Mouse (Mus musculus): ENCODE measurements around the gene Csf2rb2. TPM values are rescaled to one million over a fixed set of nuclear protein-coding genes. Genes with fewer than 3 reads are reported as not detected.

Csf2rb2 gene
- total and polyA plus RNA-seq, 3 experiments: 14.8 to 56.5 (median 21.6) TPM

GRCm38 (mm10) chr15:78244695-78245492, 60.6 kb downstream of the Csf2rb2 start, which contains the start of gene Ncf4 (continued):
- TF ChIP-seq UBTF (IDR thresholded peaks at IDR 0.05; ENCODE audit: low read depth, low read length) (peak; percentile 76), ZKSCAN1 (IDR thresholded peaks at IDR 0.05; ENCODE audit: borderline replicate concordance, low read depth, low read length) (peak; percentile 85), POLR2AphosphoS2 (IDR thresholded peaks at IDR 0.05; ENCODE audit: low read depth, low read length) (no peak; the same call in 1 of the 2 replicates), SMC3 (IDR thresholded peaks at IDR 0.05; ENCODE audit: low read depth, low read length) (no peak; the same call in 1 of the 2 replicates), CTCF (conservative IDR thresholded peaks at IDR 0.05 in 1 of 2, IDR thresholded peaks at IDR 0.05 in 1 of 2; ENCODE audit: low read depth in 2 of 2, low read length in 2 of 2) (no peak), HCFC1 (IDR thresholded peaks at IDR 0.05; ENCODE audit: low read depth, low read length) (peak; percentile 49; the same call in 1 of the 2 replicates)

DNA sequence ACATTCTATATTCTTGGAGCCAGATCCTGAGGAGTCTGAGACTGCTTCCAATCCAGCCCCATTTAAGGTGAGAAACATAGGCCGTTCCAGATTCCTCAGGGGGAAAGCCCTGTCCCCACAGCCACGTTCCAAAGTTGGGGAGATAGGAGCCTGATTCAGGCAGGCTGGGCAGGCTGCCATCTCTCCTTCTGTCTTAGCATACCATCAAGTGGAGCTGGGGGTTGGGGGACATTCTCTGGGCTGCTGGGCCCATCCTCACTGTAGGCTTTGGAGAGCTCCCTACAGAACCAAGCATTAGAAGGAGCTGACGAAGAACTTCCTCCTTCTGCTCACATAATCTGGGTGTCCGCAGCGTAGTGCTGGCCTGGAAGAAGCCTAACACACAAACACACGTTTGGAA, 61.7 kb downstream of the Csf2rb2 start:
- Histone ChIP-seq H3K27ac (ENCODE audit: insufficient read depth, low read depth) (peak overlapping the region; percentile 98), H3K9ac (ENCODE audit: insufficient read depth, low read depth) (peak overlapping the region; percentile 44), H3K9me3 (replicated peaks; ENCODE audit: low read length) (no peaks in the 10 kb centered on the region), H3K36me3 (replicated peaks in 1 of 2; ENCODE audit: control insufficient read depth in 1 of 2, insufficient read depth in 1 of 2, low read length in 1 of 2) (peaks cover 3 to 4% of the 10 kb centered on the region in 2 experiments), H3K4me1 (ENCODE audit: control insufficient read depth in 1 of 2, insufficient read depth in 2 of 2) (peaks cover 45 to 63% of the 10 kb centered on the region in 2 experiments), H3K79me2 (replicated peaks; ENCODE audit: control insufficient read depth, extremely low read depth, insufficient read depth, poor library complexity, severe bottlenecking) (peaks cover 14% of the 10 kb centered on the region; the same call in 1 of the 2 replicates), H3K4me2 (ENCODE audit: insufficient read depth, low read depth, poor library complexity, severe bottlenecking) (peak overlapping the region; percentile 52), H3K4me3 (replicated peaks in 1 of 3; ENCODE audit: low read depth in 2 of 3, low read length in 2 of 3, poor library complexity in 1 of 3) (peak overlapping the region in 2 of 3 experiments; percentile 0 to 63), H3K27me3 (replicated peaks) (no peaks in the 10 kb centered on the region)
- dilution Hi-C loops (cut with MboI; ENCODE audit: extremely low pct_ligation_motif_present, extremely low pct_unique_long_range_greater_than_20kb, low sequenced_read_pairs): no loop called here
- in situ Hi-C loops (cut with MboI; ENCODE audit: low pct_ligation_motif_present, low pct_unique_long_range_greater_than_20kb, low sequenced_read_pairs): loop anchor here (10.0 kb wide), 1 partner anchor 269 kb away; the partner anchor contains the start of gene Eif3d
- DNase-seq (ENCODE audit: extremely low read depth): no peak
- no peak for TF ChIP-seq CHD1 (IDR thresholded peaks at IDR 0.05; ENCODE audit: low read depth, low read length)
- TF ChIP-seq ZMIZ1 (IDR thresholded peaks at IDR 0.05; ENCODE audit: low read depth, low read length): 0 out of 2 replicates have a peak, but pooled peaks have one; percentile 36
- TF ChIP-seq MAX (IDR thresholded peaks at IDR 0.05; ENCODE audit: low read length): peak; percentile 12; the same call in 1 of the 2 replicates
- no peak for TF ChIP-seq E2F4 (IDR thresholded peaks at IDR 0.05; ENCODE audit: insufficient replicate concordance, low read depth, low read length)
- no peak for TF ChIP-seq JUND (conservative IDR thresholded peaks at IDR 0.05; ENCODE audit: low read depth, low read length)
- 0 out of 2 replicates have a peak, but pooled peaks have one; percentile 19 for TF ChIP-seq MEF2A (IDR thresholded peaks at IDR 0.05; ENCODE audit: borderline replicate concordance, low read depth, low read length)
- TF ChIP-seq EP300 (IDR thresholded peaks at IDR 0.05; ENCODE audit: low read length): 0 out of 2 replicates have a peak, but pooled peaks have one; percentile 14
- peak; percentile 18; the same call in 1 of the 2 replicates for TF ChIP-seq TCF12 (IDR thresholded peaks at IDR 0.05; ENCODE audit: low read depth, low read length)
- TF ChIP-seq RCOR1 (conservative IDR thresholded peaks at IDR 0.05; ENCODE audit: low read depth, low read length): 0 out of 2 replicates have a peak, but pooled peaks have one; percentile 21
- 0 out of 2 replicates have a peak, but pooled peaks have one; percentile 14 for TF ChIP-seq MXI1 (IDR thresholded peaks at IDR 0.05; ENCODE audit: low read depth, low read length)

Data from CH12.LX (cell line).